Mouse (Mus musculus) G1E (cell line): Measurements from ENCODE around the gene Fam25c.

Experiments used
- GATA1 ChIP-seq: IDR thresholded peaks from 2 replicates; pipeline ENCODE4 v1.6.1; 2012; ENCODE audit warnings: borderline replicate concordance, low read length, inconsistent platforms, mixed read lengths
- POLR2AphosphoS5 ChIP-seq: IDR thresholded peaks from 2 replicates; pipeline ENCODE4 v1.6.1; 2012; ENCODE audit warnings: low read depth, low read length, inconsistent platforms; ENCODE audit not compliant: insufficient replicate concordance

- TF ChIP-seq POLR2AphosphoS5 (no peak), GATA1 (no peak)
These were observed 47.6 kb upstream of the Fam25c start for GRCm38 (mm10) chr14:34402871-34403270.
